Mouse (Mus musculus): ENCODE measurements around the gene Zfp276.

GRCm38 (mm10) chr8:123317781-123318466 is 63.9 kb downstream of the Zfp276 start:
- TF ChIP-seq CTCF (IDR thresholded peaks at IDR 0.05; ENCODE audit: low read depth, low read length) (no peak), GATA1 (IDR thresholded peaks at IDR 0.05; ENCODE audit: borderline replicate concordance, low read length) (no peak), TAL1 (conservative IDR thresholded peaks at IDR 0.05; ENCODE audit: low read depth, low read length) (no peak), POLR2AphosphoS5 (IDR thresholded peaks at IDR 0.05; ENCODE audit: insufficient replicate concordance, low read depth, low read length) (no peak)
